Mouse (Mus musculus) CD8-positive naive resting alpha-beta T cell, adult 57 days (primary cell): Measurements from ENCODE around the gene Ube2s. TPM values are rescaled to one million over a fixed set of nuclear protein-coding genes. Genes with fewer than 3 reads are reported as not detected.

Source experiments
- total RNA-seq: library from RNA; stranded (reverse); gene quantifications from one replicate; pipeline ENCODE4 v1.2.4, GENCODE M21; 2023

The Ube2s gene
- total RNA-seq, result 155 TPM

DNA sequence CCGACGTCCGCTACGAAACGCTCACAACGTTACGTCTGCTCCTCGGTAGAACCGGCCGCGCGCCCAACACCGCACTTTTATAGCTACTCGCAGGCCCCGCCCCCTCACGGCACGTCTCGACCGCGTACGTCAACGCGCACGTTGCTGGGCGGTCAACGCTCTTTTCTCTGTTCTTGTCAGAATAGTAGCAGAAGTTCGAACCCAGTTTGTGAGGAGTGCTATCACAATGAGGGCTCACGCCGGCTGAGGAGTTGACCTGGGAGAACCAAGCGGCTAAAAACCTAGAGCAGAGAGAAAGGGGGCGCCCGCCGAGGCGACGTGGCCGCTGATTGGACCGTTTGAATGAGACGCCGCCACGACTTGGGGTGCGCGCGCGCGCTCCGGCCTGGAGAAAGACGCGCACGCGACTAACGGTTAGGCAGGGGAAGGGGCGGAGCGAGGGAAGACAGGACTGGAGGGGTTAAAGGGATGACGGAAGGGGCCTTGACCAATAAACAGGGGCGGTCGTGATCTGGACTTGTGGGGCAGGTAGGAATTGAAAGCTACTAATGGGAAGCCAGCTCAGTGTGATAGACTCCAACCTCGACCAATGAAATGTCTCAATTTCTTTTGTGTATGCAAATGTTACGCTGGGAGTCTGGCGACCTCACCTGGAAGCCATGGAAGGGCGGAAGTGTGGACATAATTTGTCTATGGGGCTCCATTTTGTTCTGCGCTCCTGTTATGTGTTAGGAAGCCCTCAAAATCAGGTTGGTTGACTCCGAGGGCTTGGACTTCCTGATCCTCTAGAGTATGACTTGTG, at the start of gene Ube2s:
Gene Ube2s, minus strand, starts transcription at position 288 of the 802 bp plus-strand sequence.

GRCm38 (mm10) chr7:4844245-4844916, 32.0 kb upstream of the Ube2s start, which contains the start of gene Shisa7:
TSS of gene Shisa7 (minus strand) at chr7:4844696.

GRCm38 (mm10) chr7:4792278-4793212, 19.8 kb downstream of the Ube2s start, which contains the start of gene Rpl28:
TSS of gene Rpl28 (plus strand) at chr7:4792874.

GRCm38 (mm10) chr7:4789436-4789935, 22.9 kb downstream of the Ube2s start, which contains the start of gene Tmem238:
TSS of gene Tmem238 (minus strand) at chr7:4789656.

DNA sequence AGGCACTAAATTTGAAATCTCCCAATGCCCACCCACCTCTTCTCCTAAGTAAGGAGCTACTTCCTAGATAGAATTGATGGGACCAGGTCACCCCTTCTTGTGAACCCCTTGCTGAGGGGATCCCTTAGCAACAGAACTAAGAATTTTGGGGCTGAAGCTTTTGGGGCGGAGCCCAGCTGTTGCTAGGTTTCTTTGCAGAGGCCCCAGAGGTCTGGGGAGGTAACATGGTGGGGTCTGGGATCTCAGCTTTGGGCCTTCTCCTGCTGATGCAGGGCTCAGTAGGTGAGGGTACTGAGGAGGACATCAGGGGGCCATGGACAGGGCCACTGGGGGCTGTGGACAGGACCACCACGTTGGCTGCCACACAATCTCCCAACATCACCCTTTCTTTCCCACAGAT, 29.6 kb downstream of the Ube2s start, which contains the start of the genes Il11 and Tmem190:
Gene Il11, minus strand, starts transcription at position 101 of the 400 bp plus-strand sequence.
Gene Tmem190, plus strand, starts transcription at position 179 of the 400 bp plus-strand sequence.

GRCm38 (mm10) chr7:4771202-4771601, 41.2 kb downstream of the Ube2s start, which contains the start of gene Fam71e2:
TSS of gene Fam71e2 (minus strand) at chr7:4771302.

GRCm38 (mm10) chr7:4752821-4753570, 59.4 kb downstream of the Ube2s start, which contains the start of gene Cox6b2:
TSS of gene Cox6b2 (minus strand) at chr7:4753094.

Other genes with a start within 250 kb of the Ube2s start
- not detected for gene Ptprh, start 208.5 kb downstream of the Ube2s start, total RNA-seq
- 68.5 TPM for gene Tmem86b, start 181.2 kb downstream of the Ube2s start, total RNA-seq
- 272 TPM for gene Ppp6r1, start 153.6 kb downstream of the Ube2s start, total RNA-seq
- 65.9 TPM for gene Hspbp1, start 127.5 kb downstream of the Ube2s start, total RNA-seq
- not detected for gene Brsk1, start 122.0 kb downstream of the Ube2s start, total RNA-seq
- 0.40 TPM for gene Tmem150b, start 87.3 kb downstream of the Ube2s start, total RNA-seq
- 62.8 TPM for gene Kmt5c, start 72.5 kb downstream of the Ube2s start, total RNA-seq
- gene Cox6b2, start 59.5 kb downstream of the Ube2s start, total RNA-seq, result 4.5 TPM
- gene Fam71e2, start 41.3 kb downstream of the Ube2s start, total RNA-seq, result not detected
- not detected for gene Il11, start 29.7 kb downstream of the Ube2s start, total RNA-seq
- not detected for gene Tmem190, start 29.7 kb downstream of the Ube2s start, total RNA-seq
- gene Tmem238, start 22.9 kb downstream of the Ube2s start, total RNA-seq, result 1.4 TPM
- gene Rpl28, start 19.7 kb downstream of the Ube2s start, total RNA-seq, result 2,425 TPM
- gene Shisa7, start 32.1 kb upstream of the Ube2s start, total RNA-seq, result 0.12 TPM
- gene Isoc2b, start 57.7 kb upstream of the Ube2s start, total RNA-seq, result 3.4 TPM
- 10.2 TPM for gene Isoc2a, start 64.6 kb upstream of the Ube2s start, total RNA-seq
- gene Gm36210, start 93.9 kb upstream of the Ube2s start, total RNA-seq, result not detected
- gene Zfp628, start 102.6 kb upstream of the Ube2s start, total RNA-seq, result 36.5 TPM
- gene Nat14, start 109.4 kb upstream of the Ube2s start, total RNA-seq, result 16.7 TPM
- 0.64 TPM for gene Ssc5d, start 113.2 kb upstream of the Ube2s start, total RNA-seq
- gene Sbk2, start 151.8 kb upstream of the Ube2s start, total RNA-seq, result not detected
- gene Sbk3, start 158.6 kb upstream of the Ube2s start, total RNA-seq, result not detected
- 29.8 TPM for gene Zfp579, start 183.6 kb upstream of the Ube2s start, total RNA-seq
- 9.5 TPM for gene Zfp524, start 201.8 kb upstream of the Ube2s start, total RNA-seq
- 51.1 TPM for gene Fiz1, start 202.1 kb upstream of the Ube2s start, total RNA-seq
- not detected for gene Gm44973, start 202.9 kb upstream of the Ube2s start, total RNA-seq
- gene Zfp865, start 207.8 kb upstream of the Ube2s start, total RNA-seq, result 53.7 TPM
- gene Ccdc106, start 208.0 kb upstream of the Ube2s start, total RNA-seq, result not detected
- gene 4632433K11Rik, start 221.5 kb upstream of the Ube2s start, total RNA-seq, result not detected
- gene Zfp784, start 225.9 kb upstream of the Ube2s start, total RNA-seq, result 8.6 TPM
- 7.7 TPM for gene Zfp580, start 238.9 kb upstream of the Ube2s start, total RNA-seq
- gene U2af2, start 249.6 kb upstream of the Ube2s start, total RNA-seq, result 400 TPM